Mouse (Mus musculus) heart, postnatal 0 days (tissue): Measurements from ENCODE around the gene Tnrc18. TPM values are rescaled to one million over a fixed set of nuclear protein-coding genes. Genes with fewer than 3 reads are reported as not detected.

ENCODE experiments used
- ATAC-seq: fragments of 200-750 bp; cut with Nextera tagmentation; 2 replicates; pipeline ENCODE4 v1.8.0; 2017; ENCODE audit warnings: low read depth, moderate number of reproducible peaks, moderate library complexity; ENCODE audit not compliant: insufficient read depth
- DNase-seq: peaks from one replicate; pipeline ENCODE4 v3.0.0-alpha.2; 2016; ENCODE audit warnings: low spot score
- H3K27ac ChIP-seq: fragments of 300-500 bp; sonication (generic); 2 replicates; pipeline ENCODE4 v1.5.1; 2014; ENCODE audit warnings: low read depth, mild to moderate bottlenecking
- H3K27me3 ChIP-seq: fragments of 300-500 bp; sonication (generic); 2 replicates; pipeline ENCODE4 v1.6.1; 2014; ENCODE audit warnings: low read length, mixed read lengths; ENCODE audit not compliant: control insufficient read depth, insufficient read depth
- H3K36me3 ChIP-seq: fragments of 300-500 bp; sonication (generic); replicated peaks from 2 replicates; pipeline ENCODE4 v1.6.1; 2014; ENCODE audit warnings: low read length, mixed read lengths; ENCODE audit not compliant: control insufficient read depth, insufficient read depth
- H3K4me1 ChIP-seq: fragments of 300-500 bp; sonication (generic); 2 replicates; pipeline ENCODE4 v1.6.1; 2014; ENCODE audit warnings: antibody characterized with exemption; ENCODE audit not compliant: control insufficient read depth, insufficient read depth
- H3K4me2 ChIP-seq: fragments of 300-500 bp; sonication (generic); 2 replicates; pipeline ENCODE4 v1.6.1; 2014; ENCODE audit warnings: low read depth, mild to moderate bottlenecking, low read length, moderate library complexity
- H3K4me3 ChIP-seq: fragments of 300-500 bp; sonication (generic); 2 replicates; pipeline ENCODE4 v1.5.1; 2014; ENCODE audit warnings: low read depth, low read length
- H3K9ac ChIP-seq: fragments of 300-500 bp; sonication (generic); replicated peaks from 2 replicates; pipeline ENCODE4 v1.6.1; 2014; ENCODE audit warnings: low read depth, low read length, mixed read lengths
- H3K9me3 ChIP-seq: fragments of 300-500 bp; sonication (generic); replicated peaks from 2 replicates; pipeline ENCODE4 v1.6.1; 2016; ENCODE audit warnings: low read length; ENCODE audit not compliant: control insufficient read depth
- CTCF ChIP-seq: IDR thresholded peaks from 2 replicates; pipeline ENCODE4 v1.5.1; 2016; ENCODE audit warnings: antibody characterized with exemption, control low read depth, low read depth
- EP300 ChIP-seq: IDR thresholded peaks from 2 replicates; pipeline ENCODE4 v1.6.1; 2016; ENCODE audit warnings: antibody characterized with exemption, low read depth
- WGBS: fragments of 180-500 bp; shearing (Covaris S2); extraction: QIAGEN DNeasy Blood & Tissue Kit; methylation state at CpG from one replicate; pipeline ENCODE4 v1.1.7; 2014; 5-methylcytosine and 5-hydroxymethylcytosine counted together
- polyA plus RNA-seq: library from polyadenylated mRNA; unstranded; fragments of >200 nt; fragmentation: Nextera tagmentation; extraction: Ambion mirVana; gene quantifications from 2 replicates; pipeline ENCODE4 v1.2.1, GENCODE M21; 2015
- total RNA-seq: library from RNA; depleted of rRNA; stranded (reverse); fragments of >200 nt; gene quantifications from 2 replicates; pipeline ENCODE4 v1.2.3, GENCODE M21; 2014; ENCODE audit warnings: low replicate concordance

The Tnrc18 gene
- total and polyA plus RNA-seq, 2 experiments from 2014 or later, result 10.4 to 69.3 TPM

DNA sequence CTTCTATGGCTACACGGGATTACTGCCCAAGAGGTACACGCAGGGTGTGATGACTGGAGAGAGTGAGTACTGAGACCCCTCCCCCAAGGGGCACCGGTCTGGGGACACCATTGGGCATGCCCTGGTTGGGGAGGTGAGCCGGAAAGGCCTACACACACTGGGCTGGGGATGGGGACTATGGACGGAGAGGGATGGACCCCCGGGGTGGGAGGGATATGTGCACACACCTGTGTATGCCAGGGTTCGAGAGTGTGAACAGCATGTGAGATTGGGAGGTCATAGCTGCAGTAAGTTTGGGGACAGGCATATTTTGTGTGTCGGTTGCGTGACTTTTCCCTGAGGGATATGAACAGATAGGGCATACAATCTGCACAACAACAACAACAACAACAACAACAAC, 102.4 kb downstream of the Tnrc18 start:
- Histone ChIP-seq H3K4me3 (no peak overlapping the region), H3K4me2 (no peak overlapping the region), H3K36me3 (no peaks in the 10 kb centered on the region), H3K27me3 (no peaks in the 10 kb centered on the region), H3K27ac (no peak overlapping the region), H3K9ac (no peak overlapping the region), H3K9me3 (no peaks in the 10 kb centered on the region), H3K4me1 (no peaks in the 10 kb centered on the region)
- no peak for DNase-seq
- ATAC-seq, result no peak
- 74% methylated on average over 9 of the region's 9 CpGs for WGBS
- no peak for TF ChIP-seq CTCF
- no peak for TF ChIP-seq EP300

DNA sequence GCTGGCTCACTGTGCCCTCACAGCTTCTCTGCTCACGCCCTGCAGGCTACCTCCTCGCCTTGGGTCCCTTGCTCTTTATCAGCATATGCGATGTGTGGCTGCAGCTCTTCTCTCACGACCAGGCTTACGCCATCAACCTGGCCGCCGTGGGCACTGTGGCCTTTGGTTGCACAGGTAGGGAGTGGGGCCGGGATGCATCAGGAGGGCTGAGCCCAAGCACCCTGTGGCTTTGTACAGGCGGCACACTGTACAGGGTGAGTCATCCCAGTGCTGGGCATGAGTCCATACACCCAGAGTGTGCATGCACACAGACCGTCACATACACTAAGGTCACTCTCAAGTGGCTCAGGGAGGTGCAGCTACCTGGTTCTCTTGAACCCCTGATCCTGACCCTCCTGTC, 103.5 kb downstream of the Tnrc18 start:
- Histone ChIP-seq H3K27me3 (no peaks in the 10 kb centered on the region), H3K4me1 (no peaks in the 10 kb centered on the region), H3K27ac (no peak overlapping the region), H3K4me3 (no peak overlapping the region), H3K9me3 (no peaks in the 10 kb centered on the region), H3K36me3 (no peaks in the 10 kb centered on the region), H3K9ac (no peak overlapping the region), H3K4me2 (no peak overlapping the region)
- TF ChIP-seq EP300 (no peak), CTCF (no peak)
- WGBS, result 70% methylated on average over 10 of the region's 10 CpGs
- no peak for DNase-seq
- no peak for ATAC-seq

DNA sequence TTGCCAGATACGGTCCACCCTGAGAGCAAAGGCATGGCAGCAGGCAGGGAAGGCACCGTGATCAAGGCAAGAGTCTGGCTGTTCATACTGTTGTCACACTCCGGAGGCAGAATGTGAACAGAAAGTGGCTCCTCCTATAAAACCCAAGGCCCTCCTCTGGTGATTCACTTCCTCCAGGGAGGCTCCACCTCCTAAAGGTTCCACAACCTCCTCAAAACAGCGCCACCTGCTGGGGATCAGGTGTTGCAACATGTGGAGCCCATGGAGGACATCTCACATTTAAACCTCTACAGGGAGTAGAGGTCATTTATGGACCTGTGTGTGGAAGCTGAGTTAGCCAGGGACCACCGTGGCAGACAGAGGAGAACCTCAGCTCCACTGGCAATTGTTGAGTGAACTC, 105.1 kb downstream of the Tnrc18 start:
- no peak overlapping the region for H3K4me2 ChIP-seq
- TF ChIP-seq CTCF (no peak), EP300 (no peak)
- no peaks in the 10 kb centered on the region for H3K27me3 ChIP-seq
- H3K36me3 ChIP-seq, result no peaks in the 10 kb centered on the region
- DNase-seq (no peak), ATAC-seq (no peak)
- H3K9ac ChIP-seq, result no peak overlapping the region
- no peaks in the 10 kb centered on the region for H3K4me1 ChIP-seq
- no peak overlapping the region for H3K4me3 ChIP-seq
- H3K27ac ChIP-seq, result no peak overlapping the region
- H3K9me3 ChIP-seq, result no peaks in the 10 kb centered on the region
- 84% methylated on average over 5 of the region's 5 CpGs for WGBS

DNA sequence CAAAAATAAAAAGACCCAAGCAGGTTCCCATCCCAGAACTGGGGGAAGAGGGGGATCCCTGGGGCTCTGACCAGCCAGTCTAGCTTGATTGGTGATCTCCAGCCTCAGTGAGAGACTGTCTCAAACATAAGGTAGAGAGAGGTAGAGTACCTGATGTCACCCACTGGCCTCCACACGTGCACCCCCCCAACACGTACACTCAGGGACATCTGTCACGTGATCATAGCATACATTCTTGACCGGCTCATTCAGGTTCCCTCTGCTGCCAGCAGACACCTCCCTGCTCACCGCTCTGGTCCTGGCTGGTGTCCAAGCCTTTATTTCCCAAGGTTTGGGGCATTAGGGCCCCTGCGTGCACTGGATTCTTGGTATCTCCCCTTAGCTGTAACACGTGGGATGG, 108.0 kb downstream of the Tnrc18 start:
- Histone ChIP-seq H3K36me3 (no peaks in the 10 kb centered on the region), H3K9ac (no peak overlapping the region), H3K27ac (no peak overlapping the region), H3K4me1 (no peaks in the 10 kb centered on the region), H3K4me3 (no peak overlapping the region), H3K4me2 (no peak overlapping the region), H3K9me3 (no peaks in the 10 kb centered on the region), H3K27me3 (peaks cover 3% of the 10 kb centered on the region)
- no peak for ATAC-seq
- WGBS, result 43% methylated on average over 7 of the region's 7 CpGs
- no peak for TF ChIP-seq CTCF
- TF ChIP-seq EP300, result no peak
- no peak for DNase-seq

DNA sequence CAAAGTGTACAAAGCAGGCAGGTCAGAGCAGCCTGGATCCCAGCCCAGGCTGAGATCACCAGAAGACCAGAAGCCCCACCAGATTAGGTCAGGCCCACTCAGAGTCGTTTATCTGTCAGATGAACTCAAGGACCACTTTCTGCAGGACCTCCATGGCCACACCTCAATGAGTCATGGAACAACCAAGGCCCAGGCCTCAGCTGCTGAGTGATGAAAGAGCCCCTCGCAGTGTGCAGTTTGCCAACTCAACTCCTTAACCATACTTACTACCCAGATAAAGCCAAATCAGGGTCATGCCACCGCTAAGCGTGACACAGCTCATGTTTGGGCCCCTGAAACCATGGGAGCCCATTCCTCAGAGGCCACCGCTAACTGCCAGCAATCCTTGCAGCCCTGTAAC, 109.8 kb downstream of the Tnrc18 start:
- 67% methylated on average over 5 of the region's 5 CpGs for WGBS
- no peak overlapping the region for H3K4me3 ChIP-seq
- no peak for ATAC-seq
- no peak overlapping the region for H3K9ac ChIP-seq
- peaks cover 20% of the 10 kb centered on the region for H3K27me3 ChIP-seq
- no peaks in the 10 kb centered on the region for H3K4me1 ChIP-seq
- H3K4me2 ChIP-seq, result no peak overlapping the region
- H3K9me3 ChIP-seq, result no peaks in the 10 kb centered on the region
- H3K36me3 ChIP-seq, result no peaks in the 10 kb centered on the region
- TF ChIP-seq CTCF, result no peak
- TF ChIP-seq EP300, result no peak
- DNase-seq, result no peak
- H3K27ac ChIP-seq, result no peak overlapping the region

DNA sequence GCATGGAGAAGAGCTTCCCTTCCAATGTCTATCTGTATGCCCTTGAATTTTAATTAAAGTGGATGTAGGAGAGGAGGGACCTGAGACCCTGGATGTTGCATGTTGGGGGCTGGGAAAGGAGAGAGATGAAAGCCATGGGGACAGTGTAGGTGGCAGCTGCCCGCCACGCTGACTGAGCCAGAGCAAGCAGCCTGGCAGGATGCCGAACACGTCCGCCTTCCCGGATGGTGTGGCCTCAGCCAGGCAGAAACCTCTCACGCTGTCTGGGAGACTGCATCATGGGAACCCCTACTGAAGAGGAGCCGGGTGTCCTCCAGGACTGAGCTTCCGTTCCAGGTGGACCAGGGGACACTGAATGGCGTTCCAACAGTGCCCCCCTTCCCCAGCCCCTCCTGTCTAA, 113.9 kb downstream of the Tnrc18 start:
- no peak overlapping the region for H3K9ac ChIP-seq
- H3K4me3 ChIP-seq, result no peak overlapping the region
- DNase-seq, result no peak
- H3K27ac ChIP-seq, result no peak overlapping the region
- H3K36me3 ChIP-seq, result no peaks in the 10 kb centered on the region
- 59% methylated on average over 10 of the region's 10 CpGs for WGBS
- H3K4me1 ChIP-seq, result no peaks in the 10 kb centered on the region
- H3K4me2 ChIP-seq, result no peak overlapping the region
- no peaks in the 10 kb centered on the region for H3K9me3 ChIP-seq
- H3K27me3 ChIP-seq, result peaks cover 51% of the 10 kb centered on the region
- TF ChIP-seq CTCF, result no peak
- TF ChIP-seq EP300, result no peak
- ATAC-seq, result no peak
